Mouse (Mus musculus) right cerebral cortex, adult 18-20 months (tissue): Measurements from ENCODE around the gene Stat2.
"Not testable (repeated sequence)": the region's sequence is repeated elsewhere in the genome, so short reads cannot be mapped to it uniquely, and the experiment has no call there.

Source experiments
- DNase-seq: peaks from one replicate; pipeline ENCODE4 v3.0.0; 2022; ENCODE audit warnings: mixed read lengths

Gene Stat2

DNA sequence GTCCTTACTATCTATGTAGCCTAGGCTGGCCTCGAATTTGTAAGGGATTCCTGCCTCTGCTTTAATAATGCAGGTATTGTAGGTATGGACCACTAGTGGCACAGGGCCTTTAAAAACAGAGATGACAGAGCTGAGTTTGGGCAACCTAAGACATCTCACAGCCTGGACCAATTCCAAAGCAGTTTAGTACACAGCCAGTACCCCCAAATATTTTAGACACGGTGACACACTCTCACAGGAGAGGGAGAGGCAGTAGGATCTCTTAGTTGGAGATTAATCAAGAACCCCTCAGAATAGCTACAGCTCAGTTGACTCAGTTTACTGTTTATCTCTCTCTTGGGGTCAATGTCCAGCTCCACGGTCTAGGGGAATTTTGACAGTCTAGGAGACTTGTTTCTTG lies 32.0 kb downstream of the Stat2 start:
- DNase-seq, result no peak

DNA sequence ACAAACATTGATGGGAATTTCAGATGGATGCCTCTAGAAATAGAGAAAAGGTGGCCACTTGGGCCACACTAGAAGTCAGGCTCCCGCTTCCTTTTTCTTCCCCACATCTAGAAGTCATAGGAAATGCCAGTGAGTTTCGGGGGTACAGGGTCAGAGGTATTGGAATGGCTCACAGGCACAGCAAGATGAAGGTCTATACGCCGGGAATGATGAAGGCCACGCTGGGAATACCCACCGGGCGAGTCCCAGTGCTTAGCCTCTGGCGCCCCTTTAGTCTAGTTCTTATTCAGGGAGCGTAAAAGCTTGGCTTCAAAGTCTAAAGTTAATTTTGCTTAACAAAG lies 32.4 kb downstream of the Stat2 start:
- DNase-seq, result no peak

DNA sequence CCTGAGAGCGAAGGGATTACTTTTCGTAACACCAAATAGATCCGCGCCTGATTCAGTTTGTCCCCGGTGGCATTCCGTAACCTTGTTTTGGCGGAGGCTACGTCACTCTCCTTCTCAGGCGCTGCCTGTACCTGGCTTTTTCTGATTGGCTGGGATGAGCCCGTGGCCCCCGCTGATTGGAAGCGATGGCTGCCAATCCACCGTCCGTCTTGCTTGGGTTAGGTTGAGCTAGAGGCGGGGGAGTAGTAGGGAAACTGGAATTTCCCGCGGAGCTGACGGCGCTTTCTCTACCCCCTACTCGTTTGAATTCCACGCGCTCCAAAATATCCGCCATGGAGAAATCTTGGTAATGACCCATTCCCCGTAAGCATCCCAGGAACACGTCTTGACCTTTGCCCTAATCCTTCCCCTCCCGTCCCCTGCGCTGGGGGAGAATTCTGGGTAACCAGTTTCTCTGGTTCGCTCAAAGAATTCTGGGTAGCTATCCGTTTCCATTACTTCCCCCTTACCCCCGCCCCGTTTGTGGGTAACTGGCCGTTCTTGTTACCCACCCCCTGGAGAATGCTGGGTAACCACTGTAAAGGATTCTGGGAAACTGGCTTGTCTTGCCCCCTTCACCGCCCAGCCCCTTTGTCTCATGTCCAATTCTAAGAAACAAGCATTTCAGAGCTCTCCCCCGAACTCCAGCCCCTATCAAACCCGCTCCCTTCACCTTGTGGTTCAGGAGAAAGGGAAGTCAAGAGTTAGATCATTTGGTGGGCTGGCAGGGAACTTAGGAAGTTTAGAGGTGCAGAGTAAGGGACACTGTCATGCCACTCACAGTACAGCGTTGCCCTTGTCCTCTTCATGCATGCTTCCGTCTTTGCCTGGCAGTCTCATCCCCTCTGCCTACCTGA lies 33.0 kb downstream of the Stat2 start, which contains the start of gene Pan2:
Pan2 (plus strand) TSS at position 210 of the 896 bp plus-strand sequence.
- DNase-seq, result peak; percentile 100

- no peak for DNase-seq
Observed at GRCm38 (mm10) chr10:128309654-128310053, 39.3 kb downstream of the Stat2 start.

DNA sequence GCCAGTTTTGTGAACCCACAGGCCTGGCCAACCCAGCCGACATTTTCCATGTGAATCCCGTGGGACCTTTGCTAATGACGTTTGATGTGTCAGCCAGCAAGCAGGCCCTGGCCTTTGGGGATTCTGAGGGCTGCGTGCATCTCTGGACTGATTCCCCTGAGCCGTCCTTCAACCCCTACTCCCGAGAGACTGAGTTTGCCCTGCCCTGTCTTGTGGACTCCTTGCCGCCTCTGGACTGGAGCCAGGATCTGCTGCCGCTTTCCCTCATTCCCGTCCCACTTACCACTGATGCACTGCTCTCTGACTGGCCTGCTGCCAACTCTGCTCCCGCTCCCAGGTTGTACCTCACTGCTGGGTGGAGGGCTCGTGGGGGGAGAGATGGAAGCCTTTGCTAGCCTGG lies 39.8 kb downstream of the Stat2 start:
- DNase-seq, result no peak

GRCm38 (mm10) chr10:128310902-128311301 lies 40.5 kb downstream of the Stat2 start:
- DNase-seq, result no peak

GRCm38 (mm10) chr10:128315578-128315977 lies 45.2 kb downstream of the Stat2 start:
- no peak for DNase-seq

DNA sequence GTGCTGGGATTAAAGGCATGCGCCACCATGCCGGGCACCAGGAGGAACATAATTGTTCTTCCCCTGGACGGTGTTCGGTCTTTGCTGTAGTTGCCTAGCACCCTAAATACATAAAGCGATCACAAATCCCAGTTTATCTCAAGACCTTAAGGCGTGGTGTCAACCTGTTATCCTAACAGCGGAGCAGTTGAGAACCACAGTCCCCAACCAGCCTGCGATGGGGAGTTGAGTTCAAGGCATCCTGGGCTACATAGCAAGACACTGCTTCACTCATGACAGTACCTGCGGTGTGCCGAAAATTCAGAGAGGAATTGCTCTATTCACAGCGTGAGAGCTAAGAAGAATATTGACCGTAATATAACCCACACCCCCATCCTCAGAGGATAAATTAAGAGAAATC lies 51.3 kb downstream of the Stat2 start:
- DNase-seq, result no peak

- DNase-seq, result peak; percentile 82
Observed at GRCm38 (mm10) chr10:128322141-128323108, 52.1 kb downstream of the Stat2 start, which contains the start of gene Cnpy2. Gene Cnpy2 (plus strand): TSS chr10:128322459.

GRCm38 (mm10) chr10:128323516-128323915 lies 53.2 kb downstream of the Stat2 start:
- DNase-seq, result no peak

DNA sequence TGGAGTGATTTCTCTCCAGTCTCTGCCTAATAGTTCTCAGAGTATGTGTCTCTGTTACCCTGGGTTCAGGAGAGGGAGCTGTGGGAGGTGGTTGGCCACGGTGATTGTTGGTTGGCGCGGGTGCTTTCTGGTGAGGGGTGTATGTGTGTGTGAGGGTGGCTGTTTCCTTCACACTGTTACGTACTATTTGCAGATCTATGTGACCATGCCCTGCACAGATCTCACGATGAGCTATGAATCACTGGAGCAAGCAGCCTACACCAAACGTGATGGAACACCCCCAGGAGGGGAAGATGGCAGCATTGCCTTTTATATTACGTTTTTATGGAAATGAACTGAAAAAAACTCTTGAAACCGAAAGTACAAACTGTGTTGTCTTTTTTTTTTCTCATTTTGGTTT lies 56.5 kb downstream of the Stat2 start:
- DNase-seq, result peak; percentile 26

- DNase-seq, result no peak
Observed at GRCm38 (mm10) chr10:128327610-128328009, 57.3 kb downstream of the Stat2 start.

DNA sequence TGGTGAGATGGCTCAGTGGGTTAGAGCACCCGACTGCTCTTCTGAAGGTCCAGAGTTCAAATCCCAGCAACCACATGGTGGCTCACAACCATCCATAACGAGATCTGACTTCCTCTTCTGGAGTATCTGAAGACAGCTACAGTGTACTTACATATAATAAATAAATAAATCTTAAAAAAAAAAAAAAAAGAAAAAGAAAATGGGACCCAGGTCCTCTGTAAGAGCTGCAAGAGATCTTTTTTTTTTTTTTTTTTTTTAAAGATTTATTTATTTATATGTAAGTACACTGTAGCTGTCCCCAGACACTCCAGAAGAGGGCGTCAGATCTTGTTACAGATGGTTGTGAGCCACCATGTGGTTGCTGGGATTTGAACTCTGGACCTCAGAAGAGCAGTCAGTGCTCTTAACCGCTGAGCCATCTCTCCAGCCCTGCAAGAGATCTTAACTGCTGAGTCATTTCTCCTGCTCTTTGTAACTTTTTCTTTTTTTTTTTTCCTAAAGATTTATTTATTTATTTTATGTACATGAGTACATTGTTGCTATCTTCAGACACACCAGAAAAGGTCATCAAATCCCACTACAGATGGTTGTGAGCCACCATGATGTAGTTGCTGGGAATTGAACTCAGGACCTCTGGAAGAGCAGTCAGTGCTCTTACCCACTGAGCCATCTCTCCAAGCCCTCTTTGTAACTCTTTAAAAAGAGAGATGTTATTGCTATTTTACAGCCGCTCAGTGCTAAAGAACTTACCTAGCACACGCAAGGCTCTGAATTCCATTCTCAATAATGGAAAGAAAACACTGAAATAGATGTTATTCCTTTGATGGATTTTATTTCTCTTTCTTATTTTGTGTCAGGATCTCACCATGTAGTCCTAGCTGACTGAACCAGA lies 62.2 kb downstream of the Stat2 start:
- not testable (repeated sequence) for DNase-seq

DNA sequence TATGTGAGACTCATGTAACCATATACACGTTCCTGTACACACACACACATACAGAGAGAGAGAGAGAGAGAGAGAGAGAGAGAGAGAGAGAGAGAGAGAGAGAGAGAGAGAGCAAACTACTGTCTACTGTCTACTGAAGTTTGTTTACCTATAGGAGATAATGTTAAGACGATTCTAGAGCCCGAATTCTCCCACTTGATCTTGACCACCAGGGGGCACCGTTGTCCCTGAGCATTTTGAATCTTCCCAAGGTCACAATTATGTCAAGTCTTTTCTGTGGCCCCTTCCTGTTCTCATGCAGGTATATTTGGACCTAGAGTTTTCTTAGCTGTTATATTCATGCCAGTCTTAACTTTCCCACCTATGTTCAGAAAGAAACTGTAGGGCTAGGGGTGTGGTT lies 65.2 kb downstream of the Stat2 start:
- DNase-seq, result peak; percentile 65

DNA sequence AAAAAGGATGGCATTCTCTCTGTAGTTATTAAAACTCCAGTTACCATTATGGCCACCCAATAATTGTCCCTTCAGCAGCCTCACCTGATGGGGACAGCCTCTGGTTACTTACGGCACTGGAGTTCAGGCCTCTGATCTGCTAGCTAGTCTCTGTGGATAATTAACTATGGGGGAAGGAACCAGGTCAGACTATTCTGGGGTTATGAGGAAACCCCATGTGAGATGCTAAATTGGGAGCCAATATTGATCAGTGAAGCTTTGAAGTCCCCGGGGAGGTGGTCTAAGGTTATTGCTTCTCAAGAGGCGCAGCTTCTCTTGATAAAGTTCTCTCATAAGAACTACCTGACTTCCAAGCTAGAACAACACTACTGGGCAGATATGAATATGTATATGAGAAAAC lies 65.8 kb downstream of the Stat2 start:
- DNase-seq, result no peak

DNA sequence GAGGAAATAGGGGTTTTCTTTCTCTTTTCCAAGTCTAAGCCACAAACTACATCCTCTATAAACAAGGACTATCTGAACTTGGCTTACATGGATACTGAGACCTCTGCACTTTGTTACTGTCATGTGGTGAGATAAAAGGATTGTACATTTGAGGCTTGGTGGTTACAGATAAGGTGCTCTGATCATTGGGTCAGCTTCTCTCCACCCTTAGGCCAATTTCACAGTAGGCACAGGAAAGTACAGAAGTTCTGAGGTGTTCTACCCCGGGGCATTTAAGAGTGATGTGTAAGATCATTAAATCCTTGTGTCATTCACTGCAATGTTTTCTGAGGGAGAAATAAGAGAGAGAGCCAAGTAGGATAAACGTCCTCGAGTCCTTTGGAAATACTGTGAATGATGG lies 66.2 kb downstream of the Stat2 start:
- DNase-seq, result no peak

DNA sequence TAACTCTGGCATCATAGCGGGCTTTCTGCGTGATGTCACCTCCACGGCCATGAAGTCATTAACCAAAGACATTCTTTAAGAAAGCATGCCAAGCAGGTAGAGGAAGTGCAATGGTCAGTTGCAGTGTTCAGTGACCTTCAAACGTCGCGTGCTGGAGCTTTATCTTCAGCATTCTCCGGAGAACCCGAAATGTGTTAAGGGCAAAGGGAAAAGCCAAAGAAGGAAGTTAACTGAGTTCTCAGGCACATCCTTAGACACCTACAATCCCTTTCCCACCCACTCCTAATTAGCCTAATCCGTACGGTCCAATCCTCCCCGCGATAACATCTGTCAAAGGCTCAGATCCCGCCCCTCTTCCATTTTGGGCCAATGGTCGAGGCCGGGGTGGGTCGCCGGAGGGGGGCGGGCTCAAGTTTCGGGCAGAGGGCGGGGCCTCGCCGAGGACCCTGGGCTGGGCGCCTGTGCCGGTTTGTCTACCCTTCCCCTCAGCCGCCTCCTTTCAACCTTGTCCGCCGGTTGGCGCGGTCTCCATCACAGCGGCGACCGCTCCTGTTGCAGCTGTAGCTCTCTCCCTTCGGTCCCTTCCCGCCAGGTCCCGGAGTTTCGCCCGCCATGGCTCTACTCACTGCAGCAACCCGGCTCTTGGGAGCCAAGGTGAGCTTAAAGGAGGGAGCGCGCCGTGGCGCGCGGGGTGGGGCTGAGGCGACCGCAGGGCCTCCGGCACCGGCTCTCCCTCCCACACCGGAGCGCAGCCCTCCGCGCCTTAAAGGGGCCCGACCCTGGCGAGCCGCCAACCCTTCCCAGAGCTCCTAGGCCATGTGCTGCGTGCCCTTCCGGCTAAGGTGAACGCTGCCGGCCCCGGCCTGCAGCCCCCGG lies 67.2 kb downstream of the Stat2 start, which contains the start of gene Cs:
Cs (plus strand) TSS at position 429 of the 876 bp plus-strand sequence.
- peak; percentile 96 for DNase-seq

DNA sequence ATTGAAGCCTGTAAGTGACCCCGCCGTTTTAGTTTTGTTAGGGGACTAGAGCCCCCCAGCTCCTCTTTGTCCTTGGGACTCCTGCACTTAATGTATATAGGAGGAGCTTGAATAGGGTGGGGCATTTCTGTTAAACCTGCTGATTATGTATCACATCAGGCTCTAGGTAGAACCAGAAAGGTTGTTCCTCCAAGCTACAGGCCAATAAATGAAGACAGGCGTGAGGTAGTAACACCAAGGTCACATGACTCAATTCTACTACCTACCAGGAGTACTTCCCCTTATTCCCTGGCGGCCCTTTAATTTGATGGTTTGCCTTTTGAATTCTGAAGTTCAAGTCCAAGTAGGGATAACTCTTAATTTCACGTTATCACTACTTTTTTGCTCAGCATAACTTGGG lies 68.1 kb downstream of the Stat2 start:
- no peak for DNase-seq

- no peak for DNase-seq
Observed at GRCm38 (mm10) chr10:128338948-128339347, 68.6 kb downstream of the Stat2 start.

DNA sequence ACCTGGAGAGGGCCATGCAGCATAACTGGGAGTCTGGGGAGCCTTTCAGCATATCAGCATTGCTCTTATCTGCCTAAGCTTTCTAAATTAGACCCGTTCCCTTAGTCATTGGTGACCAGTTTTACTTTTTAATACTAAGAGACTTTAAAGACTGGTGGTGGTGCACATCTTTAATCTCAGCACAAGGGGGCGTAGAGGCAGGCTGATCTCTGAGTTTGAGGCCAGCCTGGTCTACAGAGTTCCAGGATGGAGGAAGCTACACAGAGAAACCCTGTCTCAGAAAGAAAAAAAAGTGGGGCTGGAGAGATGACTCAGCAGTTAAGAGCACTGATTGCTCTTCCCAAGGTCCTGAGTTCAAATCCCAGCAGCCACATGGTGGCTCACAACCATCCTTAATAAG lies 69.9 kb downstream of the Stat2 start:
- DNase-seq, result no peak
